Mouse (Mus musculus): ENCODE data around the gene Cul1. TPM values are rescaled to one million over a fixed set of nuclear protein-coding genes. Genes with fewer than 3 reads are reported as not detected.

The Cul1 gene
- polyA plus RNA-seq (2014; fragmentation: Nextera tagmentation; extraction: Ambion mirVana): 188 and 197 TPM in 2 replicates

GRCm38 (mm10) chr6:47453098-47453497, at the start of gene Cul1:
Gene Cul1, plus strand, starts transcription at chr6:47453398.
- Histone ChIP-seq H3K9ac (ENCODE audit: low read length) (peak within 1 kb of the TSS; percentile 93), H3K9me3 (ENCODE audit: control insufficient read depth, low read length) (no peaks in the 10 kb centered on the region), H3K36me3 (ENCODE audit: control insufficient read depth, insufficient read depth, low read length) (no peaks in the 10 kb centered on the region), H3K4me1 (ENCODE audit: control insufficient read depth, insufficient read depth, low read length) (peaks cover 11% of the 10 kb centered on the region; the same call in 1 of the 2 replicates), H3K27ac (ENCODE audit: low read depth, low read length) (peak within 1 kb of the TSS; percentile 98), H3K27me3 (ENCODE audit: control insufficient read depth, insufficient read depth, low read length) (no peaks in the 10 kb centered on the region), H3K4me2 (ENCODE audit: low read depth) (peak within 1 kb of the TSS; percentile 82), H3K4me3 (ENCODE audit: low read depth, low read length) (peak within 1 kb of the TSS; percentile 73)
- WGBS: 46% methylated on average over 2 of the region's 2 CpGs
- DNase-seq (ENCODE audit: low spot score): no peak
- no peak for ATAC-seq (ENCODE audit: insufficient read depth, low FRiP score, low TSS enrichment)

GRCm38 (mm10) chr6:47404419-47405382, 48.5 kb upstream of the Cul1 start:
- Histone ChIP-seq H3K27me3 (ENCODE audit: control insufficient read depth, insufficient read depth, low read length) (no peaks in the 10 kb centered on the region), H3K9ac (ENCODE audit: low read length) (no peak overlapping the region), H3K4me2 (ENCODE audit: low read depth) (no peak overlapping the region), H3K36me3 (ENCODE audit: control insufficient read depth, insufficient read depth, low read length) (no peaks in the 10 kb centered on the region), H3K9me3 (ENCODE audit: control insufficient read depth, low read length) (no peaks in the 10 kb centered on the region), H3K27ac (ENCODE audit: low read depth, low read length) (no peak overlapping the region), H3K4me1 (ENCODE audit: control insufficient read depth, insufficient read depth, low read length) (no peaks in the 10 kb centered on the region), H3K4me3 (ENCODE audit: low read depth, low read length) (no peak overlapping the region)
- ATAC-seq (ENCODE audit: insufficient read depth, low FRiP score, low TSS enrichment) (no peak), DNase-seq (ENCODE audit: low spot score) (no peak)
- 87% methylated on average over 11 of the region's 11 CpGs for WGBS

GRCm38 (mm10) chr6:47412886-47413606, 40.2 kb upstream of the Cul1 start:
- no peak overlapping the region for H3K4me3 ChIP-seq (ENCODE audit: low read depth, low read length)
- ATAC-seq (ENCODE audit: insufficient read depth, low FRiP score, low TSS enrichment) (no peak), DNase-seq (ENCODE audit: low spot score) (no peak)
- H3K27me3 ChIP-seq (ENCODE audit: control insufficient read depth, insufficient read depth, low read length): no peaks in the 10 kb centered on the region
- H3K27ac ChIP-seq (ENCODE audit: low read depth, low read length): no peak overlapping the region
- no peak overlapping the region for H3K9ac ChIP-seq (ENCODE audit: low read length)
- H3K9me3 ChIP-seq (ENCODE audit: control insufficient read depth, low read length): no peaks in the 10 kb centered on the region
- H3K36me3 ChIP-seq (ENCODE audit: control insufficient read depth, insufficient read depth, low read length): no peaks in the 10 kb centered on the region
- H3K4me2 ChIP-seq (ENCODE audit: low read depth): no peak overlapping the region
- H3K4me1 ChIP-seq (ENCODE audit: control insufficient read depth, insufficient read depth, low read length): no peaks in the 10 kb centered on the region
- 44% methylated on average over 4 of the region's 4 CpGs for WGBS

- ATAC-seq (ENCODE audit: insufficient read depth, low FRiP score, low TSS enrichment) (no peak), DNase-seq (ENCODE audit: low spot score) (no peak)
- Histone ChIP-seq H3K4me2 (ENCODE audit: low read depth) (no peak overlapping the region), H3K9ac (ENCODE audit: low read length) (no peak overlapping the region), H3K9me3 (ENCODE audit: control insufficient read depth, low read length) (no peaks in the 10 kb centered on the region), H3K27me3 (ENCODE audit: control insufficient read depth, insufficient read depth, low read length) (no peaks in the 10 kb centered on the region), H3K27ac (ENCODE audit: low read depth, low read length) (no peak overlapping the region), H3K4me3 (ENCODE audit: low read depth, low read length) (no peak overlapping the region), H3K4me1 (ENCODE audit: control insufficient read depth, insufficient read depth, low read length) (no peaks in the 10 kb centered on the region), H3K36me3 (ENCODE audit: control insufficient read depth, insufficient read depth, low read length) (no peaks in the 10 kb centered on the region)
- 51% methylated on average over 2 of the region's 2 CpGs for WGBS
These were observed 39.5 kb upstream of the Cul1 start for GRCm38 (mm10) chr6:47413656-47414055.

GRCm38 (mm10) chr6:47418691-47419090, 34.5 kb upstream of the Cul1 start:
- H3K27me3 ChIP-seq (ENCODE audit: control insufficient read depth, insufficient read depth, low read length): no peaks in the 10 kb centered on the region
- H3K4me2 ChIP-seq (ENCODE audit: low read depth): no peak overlapping the region
- H3K9me3 ChIP-seq (ENCODE audit: control insufficient read depth, low read length): no peaks in the 10 kb centered on the region
- DNase-seq (ENCODE audit: low spot score): no peak
- H3K27ac ChIP-seq (ENCODE audit: low read depth, low read length): no peak overlapping the region
- H3K36me3 ChIP-seq (ENCODE audit: control insufficient read depth, insufficient read depth, low read length): no peaks in the 10 kb centered on the region
- 80% methylated on average over 3 of the region's 3 CpGs for WGBS
- no peak for ATAC-seq (ENCODE audit: insufficient read depth, low FRiP score, low TSS enrichment)
- H3K4me3 ChIP-seq (ENCODE audit: low read depth, low read length): no peak overlapping the region
- H3K4me1 ChIP-seq (ENCODE audit: control insufficient read depth, insufficient read depth, low read length): no peaks in the 10 kb centered on the region
- H3K9ac ChIP-seq (ENCODE audit: low read length): no peak overlapping the region

GRCm38 (mm10) chr6:47420156-47420555, 33.0 kb upstream of the Cul1 start:
- Histone ChIP-seq H3K4me1 (ENCODE audit: control insufficient read depth, insufficient read depth, low read length) (no peaks in the 10 kb centered on the region), H3K36me3 (ENCODE audit: control insufficient read depth, insufficient read depth, low read length) (no peaks in the 10 kb centered on the region), H3K27ac (ENCODE audit: low read depth, low read length) (no peak overlapping the region), H3K4me3 (ENCODE audit: low read depth, low read length) (no peak overlapping the region), H3K4me2 (ENCODE audit: low read depth) (no peak overlapping the region), H3K9me3 (ENCODE audit: control insufficient read depth, low read length) (no peaks in the 10 kb centered on the region), H3K27me3 (ENCODE audit: control insufficient read depth, insufficient read depth, low read length) (no peaks in the 10 kb centered on the region), H3K9ac (ENCODE audit: low read length) (no peak overlapping the region)
- ATAC-seq (ENCODE audit: insufficient read depth, low FRiP score, low TSS enrichment) (no peak), DNase-seq (ENCODE audit: low spot score) (no peak)

- Histone ChIP-seq H3K4me1 (ENCODE audit: control insufficient read depth, insufficient read depth, low read length) (no peaks in the 10 kb centered on the region), H3K4me2 (ENCODE audit: low read depth) (no peak overlapping the region), H3K36me3 (ENCODE audit: control insufficient read depth, insufficient read depth, low read length) (no peaks in the 10 kb centered on the region), H3K9ac (ENCODE audit: low read length) (no peak overlapping the region), H3K4me3 (ENCODE audit: low read depth, low read length) (no peak overlapping the region), H3K27ac (ENCODE audit: low read depth, low read length) (no peak overlapping the region), H3K27me3 (ENCODE audit: control insufficient read depth, insufficient read depth, low read length) (no peaks in the 10 kb centered on the region), H3K9me3 (ENCODE audit: control insufficient read depth, low read length) (no peaks in the 10 kb centered on the region)
- ATAC-seq (ENCODE audit: insufficient read depth, low FRiP score, low TSS enrichment): no peak
- WGBS: 84% methylated on average over 1 of the region's 1 CpGs
- no peak for DNase-seq (ENCODE audit: low spot score)
These were observed 32.0 kb upstream of the Cul1 start for GRCm38 (mm10) chr6:47421221-47421620.

DNA sequence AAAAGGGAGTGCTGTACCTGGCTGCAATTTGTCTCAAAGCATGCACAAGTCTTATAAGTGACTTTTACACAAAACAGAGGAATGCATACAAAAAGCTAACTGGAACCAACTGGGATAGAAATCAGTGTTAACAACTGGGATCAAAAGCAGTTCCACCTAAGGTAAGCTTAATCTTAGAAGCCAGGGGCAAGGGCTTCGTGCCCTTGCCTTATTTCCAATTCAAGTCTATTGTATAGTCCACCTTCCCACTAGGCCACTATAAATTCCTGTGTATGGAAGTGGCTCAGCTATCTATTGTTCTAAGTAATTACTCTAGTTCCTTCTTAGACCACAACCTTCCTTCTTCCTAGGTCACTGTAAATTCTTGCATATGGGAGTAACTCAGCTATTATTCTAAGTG, 27.1 kb upstream of the Cul1 start:
- no peak overlapping the region for H3K4me2 ChIP-seq (ENCODE audit: low read depth)
- no peaks in the 10 kb centered on the region for H3K4me1 ChIP-seq (ENCODE audit: control insufficient read depth, insufficient read depth, low read length)
- H3K36me3 ChIP-seq (ENCODE audit: control insufficient read depth, insufficient read depth, low read length): no peaks in the 10 kb centered on the region
- no peak overlapping the region for H3K4me3 ChIP-seq (ENCODE audit: low read depth, low read length)
- H3K27ac ChIP-seq (ENCODE audit: low read depth, low read length): no peak overlapping the region
- no peak overlapping the region for H3K9ac ChIP-seq (ENCODE audit: low read length)
- H3K27me3 ChIP-seq (ENCODE audit: control insufficient read depth, insufficient read depth, low read length): no peaks in the 10 kb centered on the region
- WGBS: 82% methylated on average over 1 of the region's 1 CpGs
- ATAC-seq (ENCODE audit: insufficient read depth, low FRiP score, low TSS enrichment) (no peak), DNase-seq (ENCODE audit: low spot score) (no peak)
- H3K9me3 ChIP-seq (ENCODE audit: control insufficient read depth, low read length): no peaks in the 10 kb centered on the region
